Mouse (Mus musculus) ovary, postnatal 10 days (tissue): ENCODE measurements around the gene Slc25a48.

Experiments used
- DNase-seq: peaks from one replicate; pipeline ENCODE4 v3.0.0; 2022; ENCODE audit warnings: low spot score

Gene Slc25a48

GRCm38 (mm10) chr13:56438211-56439075 lies at the start of gene Slc25a48:
Slc25a48 (plus strand) TSS chr13:56438355.
- DNase-seq = no peak

- DNase-seq = no peak
These were observed 40.6 kb upstream of the Slc25a48 start for GRCm38 (mm10) chr13:56397572-56397971.

- DNase-seq = no peak
These were observed 37.0 kb upstream of the Slc25a48 start for GRCm38 (mm10) chr13:56401186-56401585.

- DNase-seq = no peak
These were observed 34.6 kb upstream of the Slc25a48 start for GRCm38 (mm10) chr13:56403381-56404086.

GRCm38 (mm10) chr13:56404511-56405140 lies 33.5 kb upstream of the Slc25a48 start:
- no peak for DNase-seq

GRCm38 (mm10) chr13:56412286-56412873 lies 25.8 kb upstream of the Slc25a48 start:
- no peak for DNase-seq

GRCm38 (mm10) chr13:56418685-56419483 lies 19.3 kb upstream of the Slc25a48 start:
- no peak for DNase-seq

GRCm38 (mm10) chr13:56419538-56419937 lies 18.6 kb upstream of the Slc25a48 start:
- DNase-seq = no peak

GRCm38 (mm10) chr13:56422072-56422723 lies 16.0 kb upstream of the Slc25a48 start:
- peak; percentile 68 for DNase-seq

GRCm38 (mm10) chr13:56425931-56426330 lies 12.2 kb upstream of the Slc25a48 start:
- no peak for DNase-seq

GRCm38 (mm10) chr13:56426365-56426764 lies 11.8 kb upstream of the Slc25a48 start, which contains the start of gene Gm3045:
Gm3045 (plus strand) TSS chr13:56426594.
- no peak for DNase-seq

GRCm38 (mm10) chr13:56428724-56429500 lies 9.2 kb upstream of the Slc25a48 start:
- DNase-seq = peak; percentile 61

- no peak for DNase-seq
These were observed 5.7 kb upstream of the Slc25a48 start for GRCm38 (mm10) chr13:56432496-56432895.

- DNase-seq = peak; percentile 48
These were observed 4.7 kb upstream of the Slc25a48 start for GRCm38 (mm10) chr13:56433466-56433865.

- DNase-seq = no peak
These were observed 3.8 kb upstream of the Slc25a48 start for GRCm38 (mm10) chr13:56434311-56434751.

GRCm38 (mm10) chr13:56435615-56436287 lies 2.4 kb upstream of the Slc25a48 start:
- no peak for DNase-seq

- no peak for DNase-seq
These were observed 5.3 kb downstream of the Slc25a48 start for GRCm38 (mm10) chr13:56443411-56443810.

GRCm38 (mm10) chr13:56444112-56444511 lies 6.0 kb downstream of the Slc25a48 start:
- no peak for DNase-seq

GRCm38 (mm10) chr13:56444996-56445395 lies 6.8 kb downstream of the Slc25a48 start:
- no peak for DNase-seq
